In genomic region chr19:9033412-9034340, GRCm38 (mm10) we compare ENCODE assay signal across 9 mouse cellular contexts. TPM values are rescaled to one million over a fixed set of nuclear protein-coding genes. Genes with fewer than 3 reads are reported as not detected.
DNase-seq lines count a peak whose midpoint lies in the region; ATAC-seq and TF ChIP-seq lines count a peak whose summit lies in the region.
"Had no signal": no experiment of that assay in that cellular context is flagged by ENCODE, and none has a peak within 500 bp of the region (broad histone marks: within the 10 kb centered on the region; RNA-seq: fewer than 3 reads in every experiment).

No protein-coding gene starts in this region.

- POLR2A ChIA-PET in Patski (lab: Charles Lee): interaction anchor here (0.7 kb wide), 1 partner anchor 27 kb away, joined by 3 read pairs; no protein-coding TSS in a partner anchor

- ATAC-seq in hindbrain, embryonic 16.5 days: peak; percentile 84
- ATAC-seq in hindbrain, embryonic 13.5 days (ENCODE audit: low FRiP score): no peak
- ATAC-seq in Patski: peak; percentile 55
- peak; percentile 88 for ATAC-seq in intestine, embryonic 15.5 days

- H3K9me3 ChIP-seq in hindbrain, embryonic 16.5 days (ENCODE audit: control insufficient read depth, low read length): no peaks in the 10 kb centered on the region
- H3K9me3 ChIP-seq in hindbrain, embryonic 13.5 days: no peaks in the 10 kb centered on the region
- H3K9me3 ChIP-seq in intestine, embryonic 15.5 days: no peaks in the 10 kb centered on the region

- no peak overlapping the region for H3K4me2 ChIP-seq in hindbrain, embryonic 16.5 days (ENCODE audit: low read length)
- no peak overlapping the region for H3K4me2 ChIP-seq in hindbrain, embryonic 13.5 days
- H3K4me2 ChIP-seq in intestine, embryonic 15.5 days (replicated peaks): no peak overlapping the region

- H3K9ac ChIP-seq in hindbrain, embryonic 16.5 days (ENCODE audit: low read depth, low read length): no peak overlapping the region
- H3K9ac ChIP-seq in hindbrain, embryonic 13.5 days: no peak overlapping the region
- H3K9ac ChIP-seq in intestine, embryonic 15.5 days: no peak overlapping the region

- in situ Hi-C loops in Patski (cut with MboI; ENCODE audit: low pct_unique_long_range_greater_than_20kb): no loop called here

- CTCF ChIA-PET in Patski (lab: Charles Lee): interaction anchor here (1.0 to 1.9 kb wide), 3 partner anchors 20 to 49 kb away, joined by 3 to 12 read pairs (median 3); no protein-coding TSS in a partner anchor

- H3K4me1 ChIP-seq in hindbrain, embryonic 16.5 days (ENCODE audit: control insufficient read depth, insufficient read depth, low read depth, low read length): no peaks in the 10 kb centered on the region; the same call in 1 of the 2 replicates
- no peaks in the 10 kb centered on the region for H3K4me1 ChIP-seq in hindbrain, embryonic 13.5 days (replicated peaks)
- H3K4me1 ChIP-seq in intestine, embryonic 15.5 days (replicated peaks): peaks cover 2% of the 10 kb centered on the region; the same call in 1 of the 2 replicates

- 63% methylated on average over 9 of the region's 9 CpGs for WGBS in hindbrain, embryonic 16.5 days
- WGBS in hindbrain, embryonic 13.5 days: 69% methylated on average over 9 of the region's 9 CpGs
- WGBS in intestine, embryonic 15.5 days: 44% methylated on average over 9 of the region's 9 CpGs

- peak overlapping the region; percentile 41; the same call in 1 of the 2 replicates for H3K27ac ChIP-seq in hindbrain, embryonic 16.5 days (ENCODE audit: low read depth, low read length)
- no peak overlapping the region for H3K27ac ChIP-seq in hindbrain, embryonic 13.5 days
- no peak overlapping the region for H3K27ac ChIP-seq in intestine, embryonic 15.5 days
- H3K27ac ChIP-seq: kidney, postnatal 0 days had no signal

- no peaks in the 10 kb centered on the region for H3K27me3 ChIP-seq in hindbrain, embryonic 16.5 days (replicated peaks; ENCODE audit: control insufficient read depth, insufficient read depth, low read length)
- H3K27me3 ChIP-seq in hindbrain, embryonic 13.5 days: no peaks in the 10 kb centered on the region
- no peaks in the 10 kb centered on the region for H3K27me3 ChIP-seq in Patski
- no peaks in the 10 kb centered on the region for H3K27me3 ChIP-seq in intestine, embryonic 15.5 days (replicated peaks)

- H3K36me3 ChIP-seq in hindbrain, embryonic 16.5 days (ENCODE audit: control insufficient read depth, insufficient read depth, low read length): no peaks in the 10 kb centered on the region
- H3K36me3 ChIP-seq in hindbrain, embryonic 13.5 days: no peaks in the 10 kb centered on the region
- no peaks in the 10 kb centered on the region for H3K36me3 ChIP-seq in intestine, embryonic 15.5 days

- no peak overlapping the region for H3K4me3 ChIP-seq in hindbrain, embryonic 16.5 days (ENCODE audit: low read length)
- H3K4me3 ChIP-seq in hindbrain, embryonic 13.5 days: no peak overlapping the region
- H3K4me3 ChIP-seq in intestine, embryonic 15.5 days (replicated peaks): no peak overlapping the region

- intact Hi-C loops in left cerebral cortex, postnatal 36 days (cut with DNase I): no loop called here

- no peak for TF ChIP-seq CTCF in Patski (IDR thresholded peaks at IDR 0.05)

- no peak for DNase-seq in Patski (ENCODE audit: low read depth, low spot score)
- DNase-seq in lung, postnatal 36 days: peak; percentile 85
- no peak for DNase-seq in gastrocnemius, postnatal 25 days
- DNase-seq in left cerebral cortex, postnatal 36 days (ENCODE audit: low spot score in 2 of 2): no peak
- DNase-seq in thymus, postnatal 36 days: no peak

RNA-seq across cellular contexts. Expression of gene Ahnak, which starts 44.6 kb away (rescaled TPM):
- polyA plus RNA-seq in hindbrain, embryonic 16.5 days (2015; fragmentation: Nextera tagmentation; extraction: Ambion mirVana): 3.5 and 4.8 TPM in 2 replicates
- 5.7 and 6.4 TPM in 2 replicates for polyA plus RNA-seq in hindbrain, embryonic 13.5 days (2015; fragmentation: Nextera tagmentation; extraction: Ambion mirVana)
- 57.7 TPM for polyA plus RNA-seq in Patski (2021)
- polyA plus RNA-seq in intestine, embryonic 15.5 days (2015; fragmentation: Nextera tagmentation; extraction: Ambion mirVana): 22.4 and 25.0 TPM in 2 replicates
- 100 to 1,000 TPM; 183 to 204 TPM for total RNA-seq in gastrocnemius, postnatal 25 days (2021)
- total RNA-seq in left cerebral cortex, postnatal 36 days (2021): 10 to 100 TPM; 16.6 to 32.1 TPM

RNA-seq across cellular contexts. Expression of gene Scgb1a1, which starts 54.1 kb away (rescaled TPM):
- polyA plus RNA-seq in hindbrain, embryonic 16.5 days (2015; fragmentation: Nextera tagmentation; extraction: Ambion mirVana): not detected in 2 replicates
- not detected in 2 replicates for polyA plus RNA-seq in hindbrain, embryonic 13.5 days (2015; fragmentation: Nextera tagmentation; extraction: Ambion mirVana)
- not detected for polyA plus RNA-seq in Patski (2021)
- polyA plus RNA-seq in intestine, embryonic 15.5 days (2015; fragmentation: Nextera tagmentation; extraction: Ambion mirVana): not detected in 2 replicates
- total RNA-seq in gastrocnemius, postnatal 25 days (2021): not detected
- total RNA-seq in left cerebral cortex, postnatal 36 days (2021): not detected
- polyA plus RNA-seq: kidney, postnatal 0 days had no signal
